Mouse (Mus musculus) monocyte, adult 2 months (primary cell): ENCODE measurements around the gene Tmem260.

Experiments
- DNase-seq, 2 experiments: peaks; one replicate each; pipeline ENCODE4 v3.0.0; 2022; ENCODE audit warnings: low spot score in 2 of 2, low read depth in 1 of 2

Gene Tmem260

DNA sequence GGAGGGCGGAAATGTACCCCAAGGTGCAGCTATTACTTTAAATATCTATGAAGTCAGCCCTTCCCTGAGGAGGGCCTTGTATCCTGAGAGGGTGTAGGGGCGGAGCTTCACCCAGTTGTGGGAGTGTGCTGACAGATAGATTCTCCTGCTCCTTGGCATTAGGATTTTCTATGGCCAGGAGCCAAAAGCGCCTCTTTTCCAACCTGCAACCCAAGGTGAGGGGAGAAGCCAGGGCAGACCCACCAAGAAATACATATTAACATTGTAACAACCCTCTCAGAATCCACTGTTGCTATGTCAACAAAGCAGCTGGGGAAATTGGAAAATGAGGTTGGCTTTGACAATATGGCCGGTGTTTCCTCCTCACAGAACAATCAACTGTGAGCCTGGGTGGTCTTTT, 107.3 kb downstream of the Tmem260 start:
- DNase-seq: no peak

DNA sequence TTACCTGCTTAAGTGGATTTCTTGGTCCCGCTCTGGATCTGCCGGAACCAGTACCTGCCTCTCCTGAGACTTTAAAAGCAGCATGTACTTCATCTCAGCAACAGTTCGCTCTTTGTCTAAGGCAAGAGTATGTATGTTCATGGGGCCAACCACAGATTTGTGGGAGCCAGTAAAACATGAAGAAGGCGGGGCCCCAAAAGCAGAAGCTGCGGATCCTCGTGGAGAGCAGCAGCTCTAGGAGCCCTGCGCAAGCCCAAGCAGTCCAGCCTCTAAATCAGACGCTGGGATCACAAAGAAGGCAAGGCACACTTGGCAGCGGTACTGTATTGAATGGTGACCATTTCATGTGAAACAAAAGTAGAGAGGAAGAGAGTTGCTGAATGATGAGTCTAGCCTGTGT, 107.8 kb downstream of the Tmem260 start:
- DNase-seq: no peak

DNA sequence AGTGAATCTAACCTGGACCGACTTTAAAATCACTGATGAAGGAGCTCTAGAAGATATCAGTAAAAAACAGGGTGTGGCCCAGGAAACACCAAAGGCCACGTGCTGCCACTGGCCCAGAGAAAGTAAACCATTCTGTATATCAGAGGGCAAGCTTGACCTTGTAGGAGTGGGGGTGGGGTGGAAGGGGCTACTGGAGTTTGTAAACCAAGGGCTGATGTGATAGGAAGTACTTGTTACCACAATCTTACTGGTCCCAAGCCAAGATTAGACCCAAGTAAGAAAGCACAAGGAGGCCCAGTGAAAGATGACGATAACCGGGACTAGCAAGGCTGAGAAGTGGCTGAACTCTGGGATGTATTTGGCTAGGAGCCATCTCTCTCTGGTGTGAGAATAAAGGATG, 113.1 kb downstream of the Tmem260 start:
- no peak for DNase-seq

DNA sequence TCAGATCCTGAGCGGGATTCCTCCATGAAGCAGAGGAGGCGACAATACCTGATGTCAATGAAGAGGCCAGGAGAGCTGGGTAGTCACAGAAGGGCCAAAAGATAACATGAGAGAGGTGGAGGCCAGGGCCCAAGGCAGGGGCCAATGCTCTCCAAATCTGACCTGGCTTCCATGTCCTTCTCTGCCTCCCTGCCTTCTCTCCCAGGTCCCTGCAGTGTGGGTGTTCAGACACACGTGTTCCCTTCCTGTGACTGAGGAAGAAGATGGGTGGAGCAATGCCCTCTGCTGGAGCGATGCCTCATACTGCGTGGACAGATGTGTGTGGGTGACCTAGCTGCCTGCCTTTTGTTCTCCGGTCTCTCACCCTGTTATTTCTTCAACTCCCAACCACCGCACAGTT, 113.8 kb downstream of the Tmem260 start:
- DNase-seq: no peak

DNA sequence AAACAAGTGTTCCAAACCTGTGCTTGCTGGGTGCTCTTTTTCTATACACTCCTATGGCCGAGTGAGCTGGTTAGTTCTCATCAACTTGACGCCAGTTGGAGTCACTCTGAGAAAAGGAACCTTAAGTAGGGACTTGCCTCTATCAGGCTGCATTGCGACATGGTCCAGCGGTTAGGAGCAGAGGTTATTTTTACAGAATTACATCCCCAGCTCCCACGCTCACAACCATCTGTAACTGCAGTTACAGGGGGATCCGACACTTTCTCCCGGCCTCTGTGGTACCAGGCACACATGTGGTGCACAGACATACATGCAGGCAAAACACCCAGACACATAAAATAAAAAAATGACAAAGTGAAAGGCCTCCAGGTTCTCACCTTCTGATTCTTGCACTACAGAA, 120.7 kb downstream of the Tmem260 start:
- DNase-seq: no peak
